Mouse (Mus musculus): ENCODE measurements around the gene Aff3. TPM values are rescaled to one million over a fixed set of nuclear protein-coding genes. Genes with fewer than 3 reads are reported as not detected.

Aff3 gene
- polyA plus RNA-seq, 1 experiment from 2014 or later: 38.0 TPM

DNA sequence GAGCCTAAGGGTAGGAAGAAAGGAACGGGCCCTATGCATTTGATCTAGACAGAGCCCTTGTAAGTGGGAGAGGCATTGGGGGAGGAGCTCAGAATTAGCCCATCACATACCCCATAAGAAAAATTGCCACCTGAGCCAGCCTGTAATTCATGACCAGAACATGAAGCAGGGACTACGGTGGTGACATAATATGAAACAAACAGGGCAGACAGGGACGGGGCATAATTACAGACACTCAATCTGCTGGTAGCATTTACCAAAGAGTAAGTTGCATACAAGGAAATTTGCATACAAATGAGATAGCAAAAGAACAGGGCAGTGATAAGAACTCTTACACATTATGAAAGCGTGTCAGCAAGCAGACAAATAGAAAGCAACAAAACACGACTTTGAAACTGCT is 6.3 kb upstream of the Aff3 start:
- Histone ChIP-seq H3K4me1 (no peaks in the 10 kb centered on the region), H3K9me3 (no peaks in the 10 kb centered on the region), H3K36me3 (replicated peaks) (no peaks in the 10 kb centered on the region), H3K9ac (no peak overlapping the region), H3K27ac (no peak overlapping the region), H3K4me2 (no peak overlapping the region), H3K4me3 (no peak overlapping the region), H3K27me3 (replicated peaks) (no peaks in the 10 kb centered on the region)
- WGBS: 55% methylated on average over 5 of the region's 5 CpGs
- no peak for ATAC-seq (replicated peaks)

DNA sequence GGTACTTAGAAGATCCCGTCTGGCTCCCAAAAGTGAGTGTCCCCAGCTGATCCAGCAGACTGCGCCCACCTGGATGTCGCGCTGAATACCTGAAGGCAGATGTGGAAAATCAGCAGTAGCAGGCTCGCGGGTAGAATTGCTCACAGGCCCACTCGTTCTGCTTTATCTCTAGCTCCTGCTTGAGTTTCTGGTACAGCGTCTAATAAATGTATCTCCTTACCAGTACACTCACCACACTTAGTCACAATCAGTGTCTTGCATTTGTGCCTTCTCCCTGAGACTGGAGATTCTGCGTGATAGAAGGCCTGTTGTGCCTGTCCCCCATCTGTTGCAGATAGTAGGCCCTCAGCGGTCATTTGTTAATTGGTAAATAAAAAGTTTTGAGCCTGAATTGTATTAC is 3.6 kb upstream of the Aff3 start:
- Histone ChIP-seq H3K9me3 (no peaks in the 10 kb centered on the region), H3K27me3 (replicated peaks) (no peaks in the 10 kb centered on the region), H3K4me3 (no peak overlapping the region), H3K4me2 (no peak overlapping the region), H3K36me3 (replicated peaks) (no peaks in the 10 kb centered on the region), H3K27ac (no peak overlapping the region), H3K4me1 (no peaks in the 10 kb centered on the region), H3K9ac (no peak overlapping the region)
- ATAC-seq (replicated peaks): no peak
- WGBS: 91% methylated on average over 10 of the region's 10 CpGs

DNA sequence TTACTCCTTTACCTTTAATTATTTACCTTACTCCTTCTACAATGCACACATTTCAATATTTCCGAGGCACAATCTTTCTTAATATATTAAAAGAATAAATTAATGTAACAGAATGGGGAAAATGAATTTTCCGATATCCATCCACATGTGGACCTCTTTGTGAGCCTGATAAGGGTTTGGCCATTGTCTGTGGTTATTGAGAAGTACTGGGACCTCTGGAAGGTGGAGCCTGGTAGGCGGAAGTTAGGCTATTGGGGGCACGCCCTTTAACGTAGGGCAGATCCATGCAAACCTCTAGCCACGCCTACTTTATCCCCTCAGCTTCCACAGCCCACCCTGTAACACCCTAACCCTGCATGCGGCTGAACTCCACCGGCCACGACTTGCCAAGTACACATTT is 3.1 kb upstream of the Aff3 start:
- Histone ChIP-seq H3K9ac (no peak overlapping the region), H3K36me3 (replicated peaks) (no peaks in the 10 kb centered on the region), H3K4me1 (no peaks in the 10 kb centered on the region), H3K27ac (no peak overlapping the region), H3K27me3 (replicated peaks) (no peaks in the 10 kb centered on the region), H3K9me3 (no peaks in the 10 kb centered on the region), H3K4me3 (no peak overlapping the region), H3K4me2 (no peak overlapping the region)
- 83% methylated on average over 9 of the region's 9 CpGs for WGBS
- ATAC-seq (replicated peaks): no peak

DNA sequence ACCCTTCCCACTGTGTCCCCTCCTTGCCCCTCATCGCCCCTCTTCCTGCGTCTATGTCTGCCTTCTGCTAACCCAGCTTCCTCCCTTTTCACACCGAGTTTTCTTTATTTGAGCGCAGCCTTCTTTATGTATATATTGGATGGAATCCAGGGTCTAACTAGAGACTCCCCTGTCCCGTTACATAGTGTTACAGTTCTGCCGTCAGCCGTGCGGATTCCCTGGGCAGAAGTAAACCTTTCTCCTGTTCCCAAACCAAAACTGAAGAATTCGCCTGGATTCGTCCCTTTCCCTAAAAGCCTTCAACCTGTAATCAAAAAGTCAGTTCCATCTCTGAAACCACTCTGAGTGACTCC is 2.0 kb upstream of the Aff3 start:
- 81% methylated on average over 10 of the region's 10 CpGs for whole genome bisulfite sequencing
- Histone ChIP-seq H3K9me3 (no peaks in the 10 kb centered on the region), H3K9ac (no peak overlapping the region), H3K4me2 (no peak overlapping the region), H3K27ac (no peak overlapping the region), H3K36me3 (replicated peaks) (no peaks in the 10 kb centered on the region), H3K4me1 (no peaks in the 10 kb centered on the region), H3K4me3 (no peak overlapping the region), H3K27me3 (replicated peaks) (no peaks in the 10 kb centered on the region)
- ATAC-seq (replicated peaks): no peak

DNA sequence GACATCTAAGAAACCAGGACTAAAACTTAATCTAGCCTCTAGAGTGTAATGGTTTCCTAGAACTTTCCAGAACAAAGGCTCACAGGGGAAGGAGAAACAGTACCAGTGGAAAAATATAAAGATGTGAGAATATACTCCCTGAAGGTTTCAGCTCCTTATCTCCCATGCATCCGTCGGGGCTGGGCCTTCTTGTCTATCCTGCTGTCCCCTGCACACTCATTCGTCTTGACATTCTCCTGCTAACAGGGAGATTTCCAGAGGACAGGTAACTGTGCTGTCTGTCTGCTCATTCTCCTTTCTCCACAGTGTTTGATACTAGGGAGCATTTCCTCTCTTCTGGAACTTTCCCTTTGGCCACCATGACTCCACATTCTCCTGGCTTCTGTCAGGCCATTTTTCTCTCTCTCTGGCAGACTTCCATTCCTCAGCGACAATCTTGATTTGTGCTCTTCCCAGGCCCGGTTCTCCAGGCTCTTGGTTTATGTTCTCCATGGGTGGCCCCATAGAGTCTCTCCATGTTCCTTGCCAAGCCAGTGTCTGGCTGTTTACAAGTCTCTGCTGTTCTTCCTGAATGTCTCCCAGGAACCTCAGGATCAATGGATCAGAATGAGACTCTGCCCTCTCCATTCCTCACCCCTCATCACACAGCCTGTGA is 1.5 kb upstream of the Aff3 start:
- Histone ChIP-seq H3K4me1 (no peaks in the 10 kb centered on the region), H3K36me3 (replicated peaks) (no peaks in the 10 kb centered on the region), H3K9ac (no peak overlapping the region), H3K4me3 (no peak overlapping the region), H3K27me3 (replicated peaks) (no peaks in the 10 kb centered on the region), H3K27ac (no peak overlapping the region), H3K4me2 (no peak overlapping the region), H3K9me3 (no peaks in the 10 kb centered on the region)
- WGBS: 79% methylated on average over 5 of the region's 5 CpGs
- ATAC-seq (replicated peaks): no peak

DNA sequence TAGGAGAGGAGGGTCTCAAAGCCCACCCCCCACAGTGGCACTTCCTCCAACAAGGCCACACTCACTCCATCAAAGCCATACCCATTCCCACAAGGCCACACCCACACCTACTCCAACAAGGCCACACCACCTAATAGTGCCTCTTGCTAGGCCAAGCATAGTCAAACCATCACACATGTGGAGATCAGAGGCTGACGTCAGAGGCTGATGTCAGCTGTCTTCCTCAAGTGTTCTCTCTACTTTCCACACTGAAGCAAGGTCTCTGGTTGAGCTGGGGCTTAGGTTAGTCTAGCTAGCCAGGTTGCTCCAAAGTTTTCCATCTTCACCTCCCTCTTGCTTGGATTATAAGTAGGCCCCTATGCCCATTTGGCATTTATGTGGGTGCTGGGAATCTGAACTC is 856 bp upstream of the Aff3 start:
- WGBS: 79% methylated on average over 1 of the region's 1 CpGs
- H3K9ac ChIP-seq: no peak overlapping the region
- no peaks in the 10 kb centered on the region for H3K27me3 ChIP-seq (replicated peaks)
- no peak for ATAC-seq (replicated peaks)
- H3K4me1 ChIP-seq: no peaks in the 10 kb centered on the region
- no peaks in the 10 kb centered on the region for H3K36me3 ChIP-seq (replicated peaks)
- no peak overlapping the region for H3K4me2 ChIP-seq
- no peak overlapping the region for H3K4me3 ChIP-seq
- H3K9me3 ChIP-seq: no peaks in the 10 kb centered on the region
- no peak overlapping the region for H3K27ac ChIP-seq

DNA sequence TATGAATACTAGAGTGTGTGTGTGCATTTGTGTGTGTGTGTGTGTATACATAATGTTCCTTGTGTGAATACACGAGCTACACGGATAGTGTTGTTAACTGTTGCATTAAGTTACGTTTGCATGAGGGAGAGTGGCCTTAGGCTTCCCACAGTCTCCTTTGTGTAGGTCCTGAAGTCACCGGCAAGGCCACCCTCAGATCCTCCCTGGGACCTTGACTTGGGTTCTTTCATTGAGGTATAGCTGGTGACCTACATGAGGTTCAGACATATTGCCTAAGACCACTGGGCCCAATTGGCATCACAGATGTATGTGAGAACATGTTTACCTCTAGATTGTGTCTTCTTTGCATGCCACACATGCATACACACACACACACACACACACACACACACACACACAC is 494 bp downstream of the Aff3 start:
- Histone ChIP-seq H3K9ac (no peak overlapping the region), H3K4me3 (no peak overlapping the region), H3K27me3 (replicated peaks) (no peaks in the 10 kb centered on the region), H3K9me3 (no peaks in the 10 kb centered on the region), H3K36me3 (replicated peaks) (no peaks in the 10 kb centered on the region), H3K4me1 (no peaks in the 10 kb centered on the region), H3K27ac (no peak overlapping the region), H3K4me2 (no peak overlapping the region)
- 94% methylated on average over 4 of the region's 4 CpGs for WGBS
- ATAC-seq (replicated peaks): no peak

DNA sequence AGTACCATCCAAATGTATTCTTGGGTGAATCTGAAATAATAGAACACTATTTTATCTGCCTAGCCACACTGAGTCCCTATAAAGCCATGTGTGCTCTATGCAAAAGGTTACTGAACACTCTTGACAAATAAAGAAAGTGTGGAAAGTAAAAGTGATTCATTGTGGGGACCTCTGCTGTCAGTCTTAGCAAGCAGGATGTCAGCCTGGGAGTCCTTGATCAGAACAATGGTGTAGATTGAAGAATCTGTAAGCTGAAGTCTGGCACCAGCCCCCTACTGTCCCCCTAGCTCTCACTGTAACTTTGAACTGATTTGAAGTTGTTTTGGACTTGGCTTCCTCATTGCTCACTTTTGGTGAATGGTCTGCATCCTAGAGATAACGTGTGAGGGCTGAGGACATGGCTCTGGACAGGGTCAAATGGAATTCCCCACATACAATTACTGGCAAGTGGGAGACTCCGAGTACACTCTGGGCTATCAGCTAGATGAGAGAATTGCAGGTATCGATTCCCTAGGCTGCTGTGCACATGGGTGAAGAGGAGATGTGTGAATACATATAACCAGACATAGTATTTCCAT is 2.0 kb downstream of the Aff3 start:
- no peak overlapping the region for H3K4me3 ChIP-seq
- H3K27ac ChIP-seq: no peak overlapping the region
- no peak overlapping the region for H3K9ac ChIP-seq
- H3K36me3 ChIP-seq (replicated peaks): no peaks in the 10 kb centered on the region
- H3K4me2 ChIP-seq: no peak overlapping the region
- no peaks in the 10 kb centered on the region for H3K9me3 ChIP-seq
- WGBS: 84% methylated on average over 3 of the region's 3 CpGs
- no peak for ATAC-seq (replicated peaks)
- no peaks in the 10 kb centered on the region for H3K4me1 ChIP-seq
- no peaks in the 10 kb centered on the region for H3K27me3 ChIP-seq (replicated peaks)

DNA sequence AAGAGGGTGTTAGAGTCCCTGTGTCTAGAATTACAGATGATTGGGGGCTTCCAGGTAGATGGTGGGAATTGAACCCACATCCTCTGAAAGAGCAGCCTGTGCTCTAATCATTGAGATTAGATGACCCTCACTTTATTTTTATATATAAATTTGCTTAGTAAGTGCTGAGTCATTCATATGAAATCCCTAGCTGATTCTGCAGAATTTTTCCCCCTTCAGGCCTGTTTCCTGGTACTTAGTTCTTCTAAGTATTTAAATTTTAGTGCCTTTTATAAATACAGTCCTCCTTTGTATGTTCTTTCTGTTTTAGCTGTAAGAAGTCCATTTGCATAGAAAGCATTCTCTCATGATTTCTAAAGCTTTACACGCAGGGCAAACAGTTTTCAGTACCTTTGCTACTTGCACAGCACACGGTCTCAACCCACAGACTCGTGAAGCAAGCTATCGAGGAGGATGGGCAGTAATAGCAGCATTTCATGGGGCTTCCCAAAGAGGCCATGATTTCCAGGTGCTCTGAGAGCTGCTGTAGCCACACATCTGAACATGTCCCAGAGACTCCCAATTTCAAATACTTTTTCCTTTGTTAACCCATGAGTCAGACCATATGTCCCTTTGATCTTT is 5.7 kb downstream of the Aff3 start:
- Histone ChIP-seq H3K4me3 (no peak overlapping the region), H3K9me3 (no peaks in the 10 kb centered on the region), H3K27me3 (replicated peaks) (no peaks in the 10 kb centered on the region), H3K36me3 (replicated peaks) (no peaks in the 10 kb centered on the region), H3K9ac (no peak overlapping the region), H3K27ac (no peak overlapping the region), H3K4me1 (no peaks in the 10 kb centered on the region), H3K4me2 (no peak overlapping the region)
- 80% methylated on average over 4 of the region's 4 CpGs for WGBS
- no peak for ATAC-seq (replicated peaks)

DNA sequence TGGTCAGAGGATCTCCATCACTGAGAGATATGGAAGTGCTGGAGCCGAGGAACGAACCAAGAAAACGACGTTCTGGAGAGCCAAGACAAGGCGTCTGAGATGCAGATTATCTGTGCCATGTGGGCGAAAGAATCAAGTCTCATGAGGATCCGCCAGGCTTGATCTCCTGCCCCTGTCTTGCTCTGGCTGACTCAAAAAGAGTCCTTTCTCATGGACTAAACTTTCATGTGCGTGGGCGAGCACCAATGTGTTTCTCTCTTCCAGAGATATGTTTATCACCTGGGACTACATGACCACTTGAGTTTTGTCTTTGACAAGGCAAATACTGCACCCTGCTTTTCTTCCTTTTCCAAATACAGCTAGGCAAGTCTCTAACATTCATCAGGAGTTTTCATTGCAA is 6.4 kb downstream of the Aff3 start:
- no peak for ATAC-seq (replicated peaks)
- Histone ChIP-seq H3K36me3 (replicated peaks) (no peaks in the 10 kb centered on the region), H3K27ac (no peak overlapping the region), H3K4me1 (no peaks in the 10 kb centered on the region), H3K4me3 (no peak overlapping the region), H3K27me3 (replicated peaks) (no peaks in the 10 kb centered on the region), H3K4me2 (no peak overlapping the region), H3K9ac (no peak overlapping the region), H3K9me3 (no peaks in the 10 kb centered on the region)
- WGBS: 90% methylated on average over 9 of the region's 9 CpGs

DNA sequence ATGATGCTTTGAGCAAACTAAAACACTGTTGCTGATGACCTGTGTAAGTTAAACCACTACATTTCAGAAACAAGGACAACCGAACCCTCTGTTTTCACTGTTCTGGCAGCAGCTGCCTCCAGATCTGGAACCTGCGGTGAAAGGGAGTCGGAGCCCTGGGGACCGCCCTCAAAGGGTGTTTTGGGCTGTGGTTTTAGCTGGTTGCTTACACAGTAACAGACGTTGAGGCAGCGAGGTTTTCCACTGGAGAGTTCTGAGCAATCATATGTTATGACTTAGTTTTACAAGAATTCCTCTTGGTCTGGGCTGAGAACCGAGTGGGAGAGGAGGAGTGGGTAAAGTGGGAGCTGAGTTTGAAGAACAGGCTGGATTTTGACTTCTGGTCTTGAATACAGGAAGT is 7.1 kb downstream of the Aff3 start:
- WGBS: 81% methylated on average over 7 of the region's 7 CpGs
- no peaks in the 10 kb centered on the region for H3K27me3 ChIP-seq (replicated peaks)
- no peak overlapping the region for H3K9ac ChIP-seq
- no peak overlapping the region for H3K27ac ChIP-seq
- H3K9me3 ChIP-seq: no peaks in the 10 kb centered on the region
- H3K4me1 ChIP-seq: no peaks in the 10 kb centered on the region
- H3K4me2 ChIP-seq: no peak overlapping the region
- no peak for ATAC-seq (replicated peaks)
- no peaks in the 10 kb centered on the region for H3K36me3 ChIP-seq (replicated peaks)
- no peak overlapping the region for H3K4me3 ChIP-seq

DNA sequence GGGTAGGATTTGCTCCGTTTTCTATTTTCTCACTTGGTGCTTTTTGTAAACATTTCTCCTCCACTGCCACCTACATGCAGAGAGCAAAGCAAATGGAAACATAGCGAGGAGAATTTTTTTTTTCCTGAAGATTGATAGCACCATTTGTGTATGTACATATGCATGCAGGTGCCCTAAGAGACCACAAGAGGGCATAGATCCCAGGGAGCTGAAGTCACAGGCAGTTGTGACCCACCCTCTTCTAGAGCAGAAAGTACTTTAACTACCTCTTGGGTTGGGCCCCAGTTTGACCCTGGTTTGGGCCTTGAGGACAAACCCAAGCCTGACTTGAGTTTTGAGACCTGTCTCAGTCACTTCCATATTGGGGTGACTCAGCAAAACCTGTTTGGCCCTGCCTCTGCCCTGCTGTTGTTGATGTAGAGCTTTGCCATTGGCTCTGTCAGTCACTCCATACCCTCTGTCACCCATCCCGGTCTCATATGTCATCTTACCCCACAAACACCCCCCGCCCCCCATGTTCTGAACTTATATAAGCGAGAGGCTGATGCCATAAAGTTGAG is 9.7 kb downstream of the Aff3 start:
- Histone ChIP-seq H3K4me2 (no peak overlapping the region), H3K27me3 (replicated peaks) (no peaks in the 10 kb centered on the region), H3K36me3 (replicated peaks) (no peaks in the 10 kb centered on the region), H3K4me3 (no peak overlapping the region), H3K9me3 (no peaks in the 10 kb centered on the region), H3K4me1 (no peaks in the 10 kb centered on the region), H3K27ac (no peak overlapping the region), H3K9ac (no peak overlapping the region)
- 95% methylated on average over 5 of the region's 5 CpGs for WGBS
- ATAC-seq (replicated peaks): no peak

DNA sequence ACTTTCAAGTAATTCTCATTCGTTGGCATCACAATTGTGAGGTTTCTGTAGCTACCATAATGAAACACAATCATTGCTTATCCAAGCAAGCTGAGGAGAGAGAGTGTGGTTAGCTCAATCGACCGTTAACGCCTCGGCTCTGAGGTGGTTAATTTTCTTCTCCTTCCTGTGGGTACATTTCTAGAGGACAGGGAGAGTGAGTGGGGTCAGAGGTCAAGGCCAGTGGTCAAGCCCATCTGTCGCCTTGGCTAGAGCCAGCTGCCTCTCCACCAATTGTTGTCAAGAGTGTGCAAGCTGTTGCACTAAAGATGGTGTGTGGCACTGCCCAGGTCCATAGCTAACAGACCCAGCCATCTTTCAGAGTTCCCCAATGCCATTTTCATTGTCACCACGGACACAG is 14.7 kb downstream of the Aff3 start:
- Histone ChIP-seq H3K4me2 (no peak overlapping the region), H3K4me3 (no peak overlapping the region), H3K9ac (no peak overlapping the region), H3K9me3 (no peaks in the 10 kb centered on the region), H3K27ac (no peak overlapping the region), H3K36me3 (replicated peaks) (no peaks in the 10 kb centered on the region), H3K27me3 (replicated peaks) (no peaks in the 10 kb centered on the region), H3K4me1 (no peaks in the 10 kb centered on the region)
- no peak for ATAC-seq (replicated peaks)
- 72% methylated on average over 7 of the region's 7 CpGs for WGBS

Measured in midbrain, embryonic 15.5 days (tissue).